Mouse (Mus musculus): ENCODE data around the gene Pkp1.

- no peak for TF ChIP-seq CTCF (IDR thresholded peaks at IDR 0.05; ENCODE audit: borderline replicate concordance, insufficient read depth, low read length)
- TF ChIP-seq POLR2A (IDR thresholded peaks at IDR 0.05; ENCODE audit: low read depth, low read length) = no peak
Measured at GRCm38 (mm10) chr1:135838626-135839025, 80.4 kb downstream of the Pkp1 start.
